Mouse (Mus musculus): ENCODE data around the gene Mctp2. TPM values are rescaled to one million over a fixed set of nuclear protein-coding genes. Genes with fewer than 3 reads are reported as not detected.

Gene Mctp2
- polyA plus RNA-seq, 1 experiment: 0.21 TPM

DNA sequence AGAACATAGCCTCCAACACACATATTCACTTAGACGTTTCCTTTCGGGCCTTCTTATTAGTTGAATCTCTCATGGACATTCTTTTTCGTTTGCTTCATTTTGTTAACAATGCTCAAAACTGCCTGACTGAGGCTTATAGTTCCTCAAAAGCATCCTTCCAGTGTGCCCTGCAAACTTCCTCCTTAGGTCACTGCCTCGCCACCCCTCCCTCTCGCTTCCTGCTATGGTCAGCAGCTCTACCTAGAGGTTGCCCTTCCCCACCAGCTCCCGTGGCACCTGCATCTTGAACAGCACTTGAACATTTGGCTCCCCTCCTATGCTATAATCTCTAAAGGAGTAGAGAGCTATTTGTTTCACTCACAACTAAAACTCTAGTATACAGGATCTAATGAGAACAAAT is 6.7 kb downstream of the Mctp2 start:
- Histone ChIP-seq H3K27ac (ENCODE audit: control insufficient read depth, insufficient read depth, low read depth, low read length) (no peak overlapping the region), H3K36me3 (ENCODE audit: control insufficient read depth, insufficient read depth, low read length) (no peaks in the 10 kb centered on the region), H3K4me1 (ENCODE audit: control insufficient read depth, insufficient read depth, low read length) (no peaks in the 10 kb centered on the region), H3K4me3 (ENCODE audit: control insufficient read depth, low read depth, low read length) (no peak overlapping the region), H3K27me3 (ENCODE audit: control insufficient read depth, insufficient read depth, low read length) (no peaks in the 10 kb centered on the region)
- no peak for TF ChIP-seq POLR2A (IDR thresholded peaks at IDR 0.05; ENCODE audit: control insufficient read depth, low read depth, low read length)
- no peak for TF ChIP-seq CTCF (IDR thresholded peaks at IDR 0.05; ENCODE audit: control insufficient read depth, insufficient read depth, insufficient replicate concordance, low read depth, low read length)

DNA sequence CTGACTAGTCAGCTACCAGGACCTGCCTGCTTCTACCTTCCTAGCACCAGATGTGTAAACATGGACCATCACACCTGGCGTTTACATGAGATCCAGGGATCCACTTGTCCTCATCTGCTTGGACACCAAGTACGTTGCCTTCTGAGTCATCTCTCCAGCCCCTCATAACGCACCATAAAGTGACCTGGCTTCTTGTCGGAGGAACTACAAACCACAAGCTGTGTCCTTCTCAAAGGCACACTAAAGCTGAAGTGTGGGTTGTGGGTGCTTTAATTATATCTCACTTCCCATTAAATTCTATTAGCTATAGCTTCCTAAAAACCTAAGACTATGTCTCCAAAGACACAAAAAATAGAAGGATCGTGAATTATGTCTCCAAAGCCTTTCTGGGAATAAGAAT is 9.4 kb downstream of the Mctp2 start:
- no peaks in the 10 kb centered on the region for H3K27me3 ChIP-seq (ENCODE audit: control insufficient read depth, insufficient read depth, low read length)
- H3K4me1 ChIP-seq (ENCODE audit: control insufficient read depth, insufficient read depth, low read length): no peaks in the 10 kb centered on the region
- no peaks in the 10 kb centered on the region for H3K36me3 ChIP-seq (ENCODE audit: control insufficient read depth, insufficient read depth, low read length)
- H3K27ac ChIP-seq (ENCODE audit: control insufficient read depth, insufficient read depth, low read depth, low read length): no peak overlapping the region
- TF ChIP-seq POLR2A (IDR thresholded peaks at IDR 0.05; ENCODE audit: control insufficient read depth, low read depth, low read length) (no peak), CTCF (IDR thresholded peaks at IDR 0.05; ENCODE audit: control insufficient read depth, insufficient read depth, insufficient replicate concordance, low read depth, low read length) (no peak)
- H3K4me3 ChIP-seq (ENCODE audit: control insufficient read depth, low read depth, low read length): no peak overlapping the region

DNA sequence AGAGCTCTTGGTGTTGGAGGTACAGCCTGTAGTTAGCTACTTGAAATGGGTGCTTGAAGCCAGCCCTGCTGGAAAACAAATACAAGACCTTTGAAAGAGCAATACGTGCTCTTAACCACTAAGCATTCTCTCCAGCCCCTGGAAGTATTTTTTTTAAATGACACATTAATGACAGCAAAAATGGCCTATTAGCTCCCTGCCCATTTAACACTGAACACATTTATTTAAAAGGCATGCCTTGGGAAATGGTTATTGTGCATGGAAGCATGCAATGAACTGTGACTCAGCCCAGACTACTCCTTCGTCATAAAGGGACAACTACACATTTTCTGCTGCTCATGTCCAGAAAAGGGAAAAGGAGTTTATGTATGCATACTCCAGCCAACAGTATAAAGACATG is 10.2 kb downstream of the Mctp2 start:
- H3K4me1 ChIP-seq (ENCODE audit: control insufficient read depth, insufficient read depth, low read length): no peaks in the 10 kb centered on the region
- H3K27ac ChIP-seq (ENCODE audit: control insufficient read depth, insufficient read depth, low read depth, low read length): no peak overlapping the region
- TF ChIP-seq CTCF (IDR thresholded peaks at IDR 0.05; ENCODE audit: control insufficient read depth, insufficient read depth, insufficient replicate concordance, low read depth, low read length): no peak
- no peak for TF ChIP-seq POLR2A (IDR thresholded peaks at IDR 0.05; ENCODE audit: control insufficient read depth, low read depth, low read length)

DNA sequence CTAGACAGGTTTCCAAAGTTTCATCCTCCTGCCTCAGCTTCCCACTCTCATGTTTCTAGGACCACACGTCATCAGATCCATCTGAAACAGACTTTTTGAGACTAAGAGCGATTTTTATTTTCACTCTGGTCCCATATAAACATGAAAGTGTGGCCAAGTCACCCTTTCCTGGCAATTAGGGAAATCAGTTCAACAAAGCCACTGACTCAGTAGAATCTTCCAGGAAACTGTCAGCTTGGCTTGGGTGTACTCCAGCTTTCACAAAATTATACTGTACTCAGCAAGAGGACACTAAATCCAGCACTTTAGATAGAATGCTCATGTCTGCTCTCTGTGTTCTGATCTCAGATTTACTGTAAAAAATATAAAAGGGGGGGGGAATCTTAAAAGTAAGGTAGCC is 11.5 kb downstream of the Mctp2 start:
- TF ChIP-seq CTCF (IDR thresholded peaks at IDR 0.05; ENCODE audit: control insufficient read depth, insufficient read depth, insufficient replicate concordance, low read depth, low read length) (no peak), POLR2A (IDR thresholded peaks at IDR 0.05; ENCODE audit: control insufficient read depth, low read depth, low read length) (no peak)
- H3K27ac ChIP-seq (ENCODE audit: control insufficient read depth, insufficient read depth, low read depth, low read length): no peak overlapping the region
- H3K4me1 ChIP-seq (ENCODE audit: control insufficient read depth, insufficient read depth, low read length): no peaks in the 10 kb centered on the region
- H3K27me3 ChIP-seq (ENCODE audit: control insufficient read depth, insufficient read depth, low read length): no peaks in the 10 kb centered on the region
- no peaks in the 10 kb centered on the region for H3K36me3 ChIP-seq (ENCODE audit: control insufficient read depth, insufficient read depth, low read length)
- H3K4me3 ChIP-seq (ENCODE audit: control insufficient read depth, low read depth, low read length): no peak overlapping the region

More for the DNA sequence above, 10.2 kb downstream of the Mctp2 start:
- Histone ChIP-seq H3K36me3 (ENCODE audit: control insufficient read depth, insufficient read depth, low read length) (no peaks in the 10 kb centered on the region), H3K27me3 (ENCODE audit: control insufficient read depth, insufficient read depth, low read length) (no peaks in the 10 kb centered on the region), H3K4me3 (ENCODE audit: control insufficient read depth, low read depth, low read length) (no peak overlapping the region)

DNA sequence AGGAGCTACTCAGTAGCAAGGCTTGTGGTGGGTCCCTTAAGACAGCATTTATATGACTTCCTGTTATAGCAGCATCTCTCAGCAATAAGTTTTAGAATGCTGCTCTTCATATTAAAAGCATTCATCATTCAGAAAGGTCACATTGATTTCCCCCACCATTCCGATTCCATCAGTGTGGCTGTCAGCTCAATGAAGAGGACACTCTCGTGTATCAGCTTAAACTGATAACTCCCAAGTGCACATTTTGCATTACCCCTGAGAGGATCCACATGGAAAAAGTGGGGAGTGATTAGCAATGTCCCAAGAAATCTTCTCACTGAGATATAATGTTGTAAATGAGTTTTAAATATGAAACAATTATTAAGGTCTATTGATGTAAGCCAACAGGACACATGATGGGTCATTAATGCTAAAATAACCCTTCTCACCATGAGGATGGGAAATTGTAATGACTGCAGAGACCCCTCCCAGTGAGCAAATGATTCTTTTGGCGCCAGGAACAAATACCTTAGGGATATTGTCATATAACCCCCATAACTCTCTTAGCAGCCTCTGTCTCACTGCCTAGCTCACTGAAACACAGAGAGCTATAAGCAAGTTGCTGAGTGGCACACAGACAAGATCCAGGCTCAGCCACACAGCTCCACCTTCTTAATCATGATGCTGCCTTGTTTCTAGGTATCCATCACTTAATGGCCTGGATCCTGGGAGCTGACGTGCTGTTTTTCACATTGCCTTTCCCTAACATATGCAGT is 12.4 kb downstream of the Mctp2 start:
- H3K4me1 ChIP-seq (ENCODE audit: control insufficient read depth, insufficient read depth, low read length): no peaks in the 10 kb centered on the region
- H3K36me3 ChIP-seq (ENCODE audit: control insufficient read depth, insufficient read depth, low read length): no peaks in the 10 kb centered on the region
- H3K27me3 ChIP-seq (ENCODE audit: control insufficient read depth, insufficient read depth, low read length): no peaks in the 10 kb centered on the region
- H3K27ac ChIP-seq (ENCODE audit: control insufficient read depth, insufficient read depth, low read depth, low read length): no peak overlapping the region
- TF ChIP-seq POLR2A (IDR thresholded peaks at IDR 0.05; ENCODE audit: control insufficient read depth, low read depth, low read length) (no peak), CTCF (IDR thresholded peaks at IDR 0.05; ENCODE audit: control insufficient read depth, insufficient read depth, insufficient replicate concordance, low read depth, low read length) (no peak)
- no peak overlapping the region for H3K4me3 ChIP-seq (ENCODE audit: control insufficient read depth, low read depth, low read length)

DNA sequence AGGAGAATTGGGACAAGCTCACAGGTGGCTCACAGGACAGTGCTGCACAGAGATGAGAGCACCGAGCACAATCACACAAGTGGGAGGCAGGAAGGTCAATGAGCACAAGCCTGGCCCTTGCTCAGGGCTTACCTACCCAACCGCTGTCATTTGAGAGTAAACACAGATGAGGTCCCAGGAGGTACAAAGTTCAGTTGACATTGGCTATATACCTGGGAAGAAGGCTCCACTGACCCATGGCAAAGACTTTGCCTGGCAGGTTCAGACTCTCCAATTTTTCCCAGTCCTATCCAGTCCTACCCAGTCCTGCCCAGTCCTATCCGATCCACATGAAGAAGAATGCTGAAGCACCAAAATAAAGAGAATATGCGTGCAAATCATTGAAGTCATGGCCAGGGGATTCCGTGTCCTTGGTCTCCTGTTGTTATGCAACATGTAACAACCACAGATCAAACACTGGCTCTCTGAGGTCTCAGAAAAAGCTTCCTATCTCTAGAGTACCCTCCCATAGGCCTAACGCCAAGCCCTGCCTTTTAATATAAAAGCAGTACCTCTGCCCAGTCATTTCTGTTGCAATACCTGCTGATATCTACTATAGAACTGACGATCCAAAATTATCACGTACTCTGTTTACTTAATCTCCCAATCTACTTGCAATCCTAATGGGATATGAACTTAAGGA is 14.0 kb downstream of the Mctp2 start:
- Histone ChIP-seq H3K27ac (ENCODE audit: control insufficient read depth, insufficient read depth, low read depth, low read length) (no peak overlapping the region), H3K27me3 (ENCODE audit: control insufficient read depth, insufficient read depth, low read length) (no peaks in the 10 kb centered on the region), H3K4me1 (ENCODE audit: control insufficient read depth, insufficient read depth, low read length) (no peaks in the 10 kb centered on the region), H3K4me3 (ENCODE audit: control insufficient read depth, low read depth, low read length) (no peak overlapping the region), H3K36me3 (ENCODE audit: control insufficient read depth, insufficient read depth, low read length) (no peaks in the 10 kb centered on the region)
- TF ChIP-seq POLR2A (IDR thresholded peaks at IDR 0.05; ENCODE audit: control insufficient read depth, low read depth, low read length) (no peak), CTCF (IDR thresholded peaks at IDR 0.05; ENCODE audit: control insufficient read depth, insufficient read depth, insufficient replicate concordance, low read depth, low read length) (no peak)

DNA sequence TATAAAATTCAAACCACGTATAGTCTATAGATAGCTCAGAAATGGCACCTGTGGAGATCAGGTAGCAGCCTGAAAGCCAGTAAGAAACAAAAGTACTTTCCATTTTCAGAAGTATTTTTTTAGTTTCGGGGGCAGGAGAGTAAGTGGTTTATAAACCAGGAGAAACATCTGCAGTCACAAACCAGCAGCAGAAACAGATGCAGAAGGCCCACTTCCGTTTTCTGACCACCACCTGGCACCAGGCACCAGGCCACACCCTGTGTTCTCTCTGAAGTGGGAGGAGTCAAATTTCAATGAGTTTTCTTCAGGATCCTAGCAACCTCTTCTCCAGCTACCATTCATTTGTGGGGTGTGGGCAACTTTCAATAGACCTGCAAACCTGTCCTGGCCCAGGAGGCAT is 25.7 kb downstream of the Mctp2 start:
- TF ChIP-seq CTCF (IDR thresholded peaks at IDR 0.05; ENCODE audit: control insufficient read depth, insufficient read depth, insufficient replicate concordance, low read depth, low read length): no peak
- TF ChIP-seq POLR2A (IDR thresholded peaks at IDR 0.05; ENCODE audit: control insufficient read depth, low read depth, low read length): no peak
- no peak overlapping the region for H3K27ac ChIP-seq (ENCODE audit: control insufficient read depth, insufficient read depth, low read depth, low read length)
- no peaks in the 10 kb centered on the region for H3K4me1 ChIP-seq (ENCODE audit: control insufficient read depth, insufficient read depth, low read length)
- no peaks in the 10 kb centered on the region for H3K36me3 ChIP-seq (ENCODE audit: control insufficient read depth, insufficient read depth, low read length)
- H3K4me3 ChIP-seq (ENCODE audit: control insufficient read depth, low read depth, low read length): no peak overlapping the region
- no peaks in the 10 kb centered on the region for H3K27me3 ChIP-seq (ENCODE audit: control insufficient read depth, insufficient read depth, low read length)

Measured in testis, adult 2 months (tissue).